Comparison of ENCODE assay signal across 9 mouse cellular contexts in genomic region chr7:130695669-130696338, GRCm38 (mm10).
DNase-seq lines count a peak whose midpoint lies in the region; ATAC-seq lines count a peak whose summit lies in the region.
"Had no signal": no experiment of that assay in that cellular context is flagged by ENCODE, and none has a peak within 500 bp of the region (broad histone marks: within the 10 kb centered on the region; RNA-seq: fewer than 3 reads in every experiment).

No protein-coding gene starts in this region.

- H3K4me3 ChIP-seq in intestine, embryonic 14.5 days (ENCODE audit: low read depth, low read length): no peak overlapping the region
- H3K4me3 ChIP-seq in intestine, embryonic 16.5 days (ENCODE audit: low read length): no peak overlapping the region
- no peak overlapping the region for H3K4me3 ChIP-seq in embryonic facial prominence, embryonic 11.5 days (ENCODE audit: low read depth, low read length)
- no peak overlapping the region for H3K4me3 ChIP-seq in hindbrain, embryonic 10.5 days
- H3K4me3 ChIP-seq in midbrain, embryonic 15.5 days: peak overlapping the region; percentile 29
- H3K4me3 ChIP-seq: limb, embryonic 13.5 days had no signal

- H3K4me2 ChIP-seq in intestine, embryonic 14.5 days (ENCODE audit: low read length): peak overlapping the region; percentile 7; the same call in 1 of the 2 replicates
- H3K4me2 ChIP-seq in intestine, embryonic 16.5 days (ENCODE audit: low read depth, low read length): no peak overlapping the region
- H3K4me2 ChIP-seq in embryonic facial prominence, embryonic 11.5 days (ENCODE audit: low read depth, low read length): no peak overlapping the region; the same call in 1 of the 2 replicates
- H3K4me2 ChIP-seq in midbrain, embryonic 15.5 days: peak overlapping the region; percentile 81

- 61% methylated on average over 13 of the region's 13 CpGs for WGBS in intestine, embryonic 14.5 days
- 70% methylated on average over 13 of the region's 13 CpGs for WGBS in intestine, embryonic 16.5 days
- 71% methylated on average over 13 of the region's 13 CpGs for WGBS in embryonic facial prominence, embryonic 11.5 days
- 78% methylated on average over 13 of the region's 13 CpGs for WGBS in hindbrain, embryonic 10.5 days
- WGBS in midbrain, embryonic 15.5 days: 63% methylated on average over 13 of the region's 13 CpGs

- no peaks in the 10 kb centered on the region for H3K27me3 ChIP-seq in intestine, embryonic 14.5 days (replicated peaks; ENCODE audit: control insufficient read depth, insufficient read depth, low read length)
- H3K27me3 ChIP-seq in intestine, embryonic 16.5 days (replicated peaks; ENCODE audit: control insufficient read depth, insufficient read depth, low read length): no peaks in the 10 kb centered on the region
- H3K27me3 ChIP-seq in embryonic facial prominence, embryonic 11.5 days (ENCODE audit: control insufficient read depth, insufficient read depth, low read length): no peaks in the 10 kb centered on the region
- H3K27me3 ChIP-seq in hindbrain, embryonic 10.5 days (ENCODE audit: insufficient read depth, poor library complexity, severe bottlenecking): no peaks in the 10 kb centered on the region
- no peaks in the 10 kb centered on the region for H3K27me3 ChIP-seq in midbrain, embryonic 15.5 days (replicated peaks)
- H3K27me3 ChIP-seq: limb, embryonic 13.5 days had no signal

- peaks cover 46% of the 10 kb centered on the region for H3K4me1 ChIP-seq in intestine, embryonic 14.5 days (replicated peaks; ENCODE audit: control insufficient read depth, insufficient read depth, low read length)
- peaks cover 42% of the 10 kb centered on the region for H3K4me1 ChIP-seq in intestine, embryonic 16.5 days (ENCODE audit: control insufficient read depth, insufficient read depth, low read length)
- H3K4me1 ChIP-seq in embryonic facial prominence, embryonic 11.5 days (ENCODE audit: control insufficient read depth, insufficient read depth, low read length): peaks cover 9% of the 10 kb centered on the region; the same call in 1 of the 2 replicates
- H3K4me1 ChIP-seq in hindbrain, embryonic 10.5 days (replicated peaks): peaks cover 84% of the 10 kb centered on the region
- peaks cover 50% of the 10 kb centered on the region for H3K4me1 ChIP-seq in midbrain, embryonic 15.5 days

- no peaks in the 10 kb centered on the region for H3K9me3 ChIP-seq in intestine, embryonic 14.5 days (ENCODE audit: control insufficient read depth, low read length)
- H3K9me3 ChIP-seq in intestine, embryonic 16.5 days (ENCODE audit: control insufficient read depth, low read length): no peaks in the 10 kb centered on the region
- H3K9me3 ChIP-seq in embryonic facial prominence, embryonic 11.5 days (replicated peaks; ENCODE audit: control insufficient read depth, low read length): no peaks in the 10 kb centered on the region
- H3K9me3 ChIP-seq in hindbrain, embryonic 10.5 days: no peaks in the 10 kb centered on the region
- no peaks in the 10 kb centered on the region for H3K9me3 ChIP-seq in midbrain, embryonic 15.5 days
- H3K9me3 ChIP-seq: limb, embryonic 13.5 days had no signal

- no peaks in the 10 kb centered on the region for H3K36me3 ChIP-seq in intestine, embryonic 14.5 days (ENCODE audit: control insufficient read depth, insufficient read depth, low read length)
- H3K36me3 ChIP-seq in intestine, embryonic 16.5 days (ENCODE audit: control insufficient read depth, insufficient read depth, low read length): no peaks in the 10 kb centered on the region
- no peaks in the 10 kb centered on the region for H3K36me3 ChIP-seq in embryonic facial prominence, embryonic 11.5 days (replicated peaks; ENCODE audit: control insufficient read depth, insufficient read depth, low read depth, low read length)
- peaks cover 23% of the 10 kb centered on the region for H3K36me3 ChIP-seq in hindbrain, embryonic 10.5 days
- H3K36me3 ChIP-seq in midbrain, embryonic 15.5 days (replicated peaks): no peaks in the 10 kb centered on the region

- no peak overlapping the region for H3K9ac ChIP-seq in intestine, embryonic 14.5 days (ENCODE audit: low read length)
- no peak overlapping the region for H3K9ac ChIP-seq in intestine, embryonic 16.5 days (ENCODE audit: low read depth, low read length)
- H3K9ac ChIP-seq in embryonic facial prominence, embryonic 11.5 days (replicated peaks; ENCODE audit: low read length): 0 out of 2 replicates have a peak overlapping the region, but pooled peaks have one; percentile 7
- no peak overlapping the region for H3K9ac ChIP-seq in midbrain, embryonic 15.5 days

- H3K27ac ChIP-seq in intestine, embryonic 14.5 days (ENCODE audit: low read depth): no peak overlapping the region
- no peak overlapping the region for H3K27ac ChIP-seq in intestine, embryonic 16.5 days (ENCODE audit: low read length)
- no peak overlapping the region for H3K27ac ChIP-seq in embryonic facial prominence, embryonic 11.5 days (replicated peaks; ENCODE audit: low read depth, low read length)
- H3K27ac ChIP-seq in hindbrain, embryonic 10.5 days: peak overlapping the region; percentile 56
- H3K27ac ChIP-seq in midbrain, embryonic 15.5 days: no peak overlapping the region
- H3K27ac ChIP-seq: limb, embryonic 13.5 days had no signal

- no peak for DNase-seq in intestine, embryonic 14.5 days (ENCODE audit: low spot score)
- DNase-seq in embryonic facial prominence, embryonic 11.5 days (ENCODE audit: low spot score): no peak
- DNase-seq in hindbrain, embryonic 10.5 days (ENCODE audit: low spot score): no peak
- DNase-seq in ovary, postnatal 36 days (ENCODE audit: low spot score): no peak
- DNase-seq in layer of hippocampus, adult 18-20 months (ENCODE audit: low spot score in 2 of 2): no peak
- DNase-seq in adrenal gland, adult 18-20 months (ENCODE audit: low spot score in 2 of 2): no peak

- no peak for ATAC-seq in intestine, embryonic 14.5 days (replicated peaks; ENCODE audit: low FRiP score, low TSS enrichment, low read depth)
- no peak for ATAC-seq in intestine, embryonic 16.5 days
- ATAC-seq in embryonic facial prominence, embryonic 11.5 days (replicated peaks; ENCODE audit: insufficient number of reproducible peaks, low FRiP score, low TSS enrichment, low read depth): no peak
- ATAC-seq in midbrain, embryonic 15.5 days (replicated peaks): no peak

Comparison
In these comparisons a context has a peak if more than half of its experiments do, and no peak if none do; other contexts are left out.
1. H3K4me2 ChIP-seq: peak in intestine, embryonic 14.5 days (single experiment) and midbrain, embryonic 15.5 days (single experiment); none in intestine, embryonic 16.5 days (single experiment) and embryonic facial prominence, embryonic 11.5 days (single experiment).